ENCODE assay signal across 29 mouse cellular contexts in the genomic region with DNA sequence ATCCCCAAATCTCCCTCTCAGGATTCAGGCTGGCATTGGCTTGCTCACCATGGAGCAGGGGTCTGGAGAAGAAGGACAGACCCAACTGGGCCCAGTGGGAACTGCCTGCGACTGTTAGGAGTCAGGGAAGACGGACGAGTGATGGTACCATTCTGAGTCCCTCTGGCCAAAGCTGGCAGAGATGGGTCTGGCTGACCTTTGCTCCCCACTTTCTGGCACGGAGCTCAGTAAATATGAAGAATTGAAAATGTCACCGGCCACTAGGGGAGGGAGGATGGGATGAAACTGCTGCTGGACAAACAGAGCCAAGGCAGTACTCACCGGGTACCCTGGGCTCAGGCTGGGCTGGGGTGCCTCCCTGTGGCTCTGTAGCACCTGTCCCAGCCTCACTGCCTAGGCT. TPM values are rescaled to one million over a fixed set of nuclear protein-coding genes. Genes with fewer than 3 reads are reported as not detected.
A peak's percentile ranks its signal among the peaks of the same experiment; 100 is the strongest.
DNase-seq lines count a peak whose midpoint lies in the region; ATAC-seq lines count a peak whose summit lies in the region.
"Had no signal": no experiment of that assay in that cellular context is flagged by ENCODE, and none has a peak within 500 bp of the region (broad histone marks: within the 10 kb centered on the region; RNA-seq: fewer than 3 reads in every experiment).

No protein-coding gene starts in this region.

- no peaks in the 10 kb centered on the region for H3K4me1 ChIP-seq in kidney, embryonic 15.5 days
- H3K4me1 ChIP-seq in lung, embryonic 16.5 days (replicated peaks; ENCODE audit: control insufficient read depth, insufficient read depth, low read length): no peaks in the 10 kb centered on the region
- H3K4me1 ChIP-seq: embryonic facial prominence, embryonic 13.5 days; forebrain, embryonic 12.5 days; forebrain, embryonic 15.5 days; heart, embryonic 12.5 days; heart, embryonic 15.5 days; hindbrain, embryonic 13.5 days had no signal

- H3K9me3 ChIP-seq in kidney, embryonic 15.5 days (replicated peaks): no peaks in the 10 kb centered on the region
- H3K9me3 ChIP-seq in lung, embryonic 16.5 days (ENCODE audit: control insufficient read depth, low read length): no peaks in the 10 kb centered on the region
- H3K9me3 ChIP-seq: embryonic facial prominence, embryonic 10.5 days; embryonic facial prominence, embryonic 13.5 days; forebrain, embryonic 12.5 days; forebrain, embryonic 15.5 days; heart, embryonic 15.5 days; hindbrain, embryonic 10.5 days; hindbrain, embryonic 13.5 days had no signal

- DNase-seq in adrenal gland, adult (ENCODE audit: inconsistent age in 2 of 2, low spot score in 1 of 2): peak; percentile 39 to 49
- no peak for DNase-seq in adrenal gland, adult 18-20 months (ENCODE audit: low spot score in 2 of 2)
- DNase-seq in kidney, adult 18-20 months: peak; percentile 18
- DNase-seq in kidney, postnatal 36 days: peak; percentile 32 to 67
- DNase-seq in kidney, postnatal 14 days: no peak
- no peak for DNase-seq in lung, postnatal 10 days
- DNase-seq: adrenal gland, adult 8-10 months; cerebellum, adult 11-12 months; cerebellum, adult 8-10 months; cerebellum, postnatal 10 days; cerebellum, postnatal 36 days; embryo, embryonic 11 days; gastrocnemius, postnatal 25 days; heart, adult 18-20 months; heart, postnatal 10 days; heart, postnatal 36 days had no signal

- ATAC-seq in kidney, embryonic 15.5 days (replicated peaks; ENCODE audit: low FRiP score): no peak
- ATAC-seq in lung, embryonic 16.5 days (ENCODE audit: low read depth): 0 out of 2 replicates have a peak, but pooled peaks have one; percentile 12
- ATAC-seq: activated CD4-positive, CD25-positive, alpha-beta regulatory T cell, adult 4 months; forebrain, embryonic 15.5 days; hindbrain, embryonic 16.5 days had no signal

- no peak overlapping the region for H3K9ac ChIP-seq in kidney, embryonic 15.5 days
- H3K9ac ChIP-seq in lung, embryonic 16.5 days (ENCODE audit: low read length): no peak overlapping the region
- H3K9ac ChIP-seq: embryonic facial prominence, embryonic 13.5 days; forebrain, embryonic 12.5 days; forebrain, embryonic 15.5 days; heart, embryonic 12.5 days; heart, embryonic 15.5 days; hindbrain, embryonic 13.5 days had no signal

- no peak overlapping the region for H3K4me2 ChIP-seq in kidney, embryonic 15.5 days
- H3K4me2 ChIP-seq in lung, embryonic 16.5 days (ENCODE audit: low read depth, low read length): no peak overlapping the region
- H3K4me2 ChIP-seq: embryonic facial prominence, embryonic 13.5 days; forebrain, embryonic 12.5 days; forebrain, embryonic 15.5 days; heart, embryonic 12.5 days; heart, embryonic 15.5 days; hindbrain, embryonic 13.5 days had no signal

- no peaks in the 10 kb centered on the region for H3K27me3 ChIP-seq in kidney, embryonic 15.5 days
- no peaks in the 10 kb centered on the region for H3K27me3 ChIP-seq in lung, embryonic 16.5 days (ENCODE audit: control insufficient read depth, insufficient read depth, low read depth, low read length)
- H3K27me3 ChIP-seq: embryonic facial prominence, embryonic 13.5 days; forebrain, embryonic 12.5 days; forebrain, embryonic 15.5 days; heart, embryonic 15.5 days; hindbrain, embryonic 13.5 days had no signal

- whole genome bisulfite sequencing in kidney, embryonic 15.5 days: 79% methylated on average over 6 of the region's 6 CpGs
- 70% methylated on average over 6 of the region's 6 CpGs for WGBS in lung, embryonic 16.5 days

- no peak overlapping the region for H3K4me3 ChIP-seq in kidney, embryonic 15.5 days (replicated peaks)
- H3K4me3 ChIP-seq in lung, embryonic 16.5 days (ENCODE audit: low read length): no peak overlapping the region
- H3K4me3 ChIP-seq: embryonic facial prominence, embryonic 10.5 days; embryonic facial prominence, embryonic 13.5 days; erythroblast, embryonic 14.5 days; forebrain, embryonic 12.5 days; forebrain, embryonic 15.5 days; heart, embryonic 12.5 days; heart, embryonic 15.5 days; hindbrain, embryonic 10.5 days; hindbrain, embryonic 13.5 days had no signal

- H3K36me3 ChIP-seq in kidney, embryonic 15.5 days: no peaks in the 10 kb centered on the region; the same call in 1 of the 2 replicates
- no peaks in the 10 kb centered on the region for H3K36me3 ChIP-seq in lung, embryonic 16.5 days (ENCODE audit: control insufficient read depth, insufficient read depth, low read length)
- H3K36me3 ChIP-seq: embryonic facial prominence, embryonic 10.5 days; embryonic facial prominence, embryonic 13.5 days; forebrain, embryonic 12.5 days; forebrain, embryonic 15.5 days; heart, embryonic 12.5 days; heart, embryonic 15.5 days; hindbrain, embryonic 10.5 days; hindbrain, embryonic 13.5 days had no signal

- no peak overlapping the region for H3K27ac ChIP-seq in kidney, embryonic 15.5 days
- H3K27ac ChIP-seq in lung, embryonic 16.5 days (ENCODE audit: low read length): no peak overlapping the region
- H3K27ac ChIP-seq: embryonic facial prominence, embryonic 10.5 days; embryonic facial prominence, embryonic 13.5 days; forebrain, embryonic 12.5 days; forebrain, embryonic 15.5 days; heart, embryonic 15.5 days; hindbrain, embryonic 10.5 days; hindbrain, embryonic 13.5 days had no signal

RNA-seq across cellular contexts. Expression of a gene that starts 37.2 kb away (rescaled TPM):
- total RNA-seq in adrenal gland, adult 18-20 months (2021): 10 to 100 TPM; 11.7 to 12.1 TPM
- 1.0 and 1.4 TPM in 2 replicates for polyA plus RNA-seq in kidney, embryonic 15.5 days (2015; fragmentation: Nextera tagmentation; extraction: Ambion mirVana)
- 0.44 and 0.68 TPM in 2 replicates for polyA plus RNA-seq in lung, embryonic 16.5 days (2015; fragmentation: Nextera tagmentation; extraction: Ambion mirVana)
- polyA plus RNA-seq: activated CD4-positive, CD25-positive, alpha-beta regulatory T cell, adult 4 months; erythroblast, embryonic 14.5 days had no signal

Comparison
In these comparisons a context has a peak if more than half of its experiments do, and no peak if none do; other contexts are left out.
1. DNase-seq: peak in adrenal gland, adult (2 of 2), kidney, adult 18-20 months (single experiment) and kidney, postnatal 36 days (2 of 2); none in adrenal gland, adult 18-20 months (0 of 2), kidney, postnatal 14 days (single experiment) and lung, postnatal 10 days (single experiment).